ENCODE assay signal across 24 mouse cellular contexts in the genomic region with DNA sequence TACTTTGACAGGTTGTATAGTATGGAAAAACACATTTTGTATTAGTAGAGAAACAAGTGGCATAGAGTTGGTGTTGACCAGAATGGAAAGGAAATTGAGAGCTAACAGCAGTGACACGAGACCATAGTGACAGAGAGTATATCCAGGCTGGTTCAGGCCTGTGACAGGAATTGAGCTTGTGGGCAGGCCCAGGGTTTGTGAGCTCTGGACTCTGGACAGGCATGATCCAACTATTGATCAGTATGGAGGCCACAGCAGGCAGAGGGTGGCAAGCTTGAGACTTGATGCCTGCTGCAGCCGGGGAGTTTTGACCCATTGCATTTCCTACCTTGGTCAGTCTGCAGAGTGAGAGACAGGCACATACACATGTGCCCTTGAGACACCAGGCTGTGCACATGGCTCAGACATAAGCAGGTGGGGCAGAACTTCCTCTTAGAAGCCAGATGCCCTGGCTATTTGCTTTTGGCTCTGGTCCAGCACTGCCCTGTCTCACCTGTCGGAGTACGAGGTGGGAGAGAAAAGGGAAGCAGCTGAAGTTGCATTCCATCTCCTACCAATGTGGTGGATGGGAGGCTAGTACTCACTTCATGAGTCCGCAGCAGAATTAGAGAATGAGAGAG.
DNase-seq lines count a peak whose midpoint lies in the region; ATAC-seq lines count a peak whose summit lies in the region.
"Had no signal": no experiment of that assay in that cellular context is flagged by ENCODE, and none has a peak within 500 bp of the region (broad histone marks: within the 10 kb centered on the region; RNA-seq: fewer than 3 reads in every experiment).

No protein-coding gene starts in this region.

- peak; percentile 4 for DNase-seq in left cerebral cortex, postnatal 4 days
- DNase-seq in left cerebral cortex, adult 9 months (ENCODE audit: low spot score in 2 of 2) = no peak
- DNase-seq in hindbrain, embryonic 10.5 days (ENCODE audit: low spot score) = no peak
- DNase-seq in forebrain, embryonic 10.5 days (ENCODE audit: extremely low spot score, low spot score) = no peak
- DNase-seq: adrenal gland, postnatal 25 days; B cell, adult 2 months; cerebellum, adult 18-20 months; gastrocnemius, postnatal 14 days; heart, postnatal 14 days; kidney, postnatal 25 days; lung, adult 2 months; lung, postnatal 10 days; thymus, postnatal 25 days had no signal

- H3K36me3 ChIP-seq in intestine, embryonic 15.5 days = no peaks in the 10 kb centered on the region
- no peaks in the 10 kb centered on the region for H3K36me3 ChIP-seq in intestine, embryonic 16.5 days (ENCODE audit: control insufficient read depth, insufficient read depth, low read length)
- no peaks in the 10 kb centered on the region for H3K36me3 ChIP-seq in stomach, embryonic 15.5 days
- H3K36me3 ChIP-seq in hindbrain, embryonic 10.5 days = no peaks in the 10 kb centered on the region
- no peaks in the 10 kb centered on the region for H3K36me3 ChIP-seq in forebrain, embryonic 10.5 days (replicated peaks)
- H3K36me3 ChIP-seq: forebrain, embryonic 12.5 days; limb, embryonic 10.5 days; limb, embryonic 15.5 days; midbrain, embryonic 13.5 days had no signal

- WGBS in intestine, embryonic 15.5 days = 74% methylated on average over 5 of the region's 5 CpGs
- WGBS in intestine, embryonic 16.5 days = 69% methylated on average over 5 of the region's 5 CpGs
- 71% methylated on average over 5 of the region's 5 CpGs for WGBS in stomach, embryonic 15.5 days
- 82% methylated on average over 5 of the region's 5 CpGs for WGBS in hindbrain, embryonic 10.5 days
- 92% methylated on average over 5 of the region's 5 CpGs for WGBS in forebrain, embryonic 10.5 days

- no peaks in the 10 kb centered on the region for H3K9me3 ChIP-seq in intestine, embryonic 15.5 days
- no peaks in the 10 kb centered on the region for H3K9me3 ChIP-seq in intestine, embryonic 16.5 days (ENCODE audit: control insufficient read depth, low read length)
- H3K9me3 ChIP-seq in stomach, embryonic 15.5 days = no peaks in the 10 kb centered on the region
- no peaks in the 10 kb centered on the region for H3K9me3 ChIP-seq in hindbrain, embryonic 10.5 days
- H3K9me3 ChIP-seq in forebrain, embryonic 10.5 days = no peaks in the 10 kb centered on the region
- H3K9me3 ChIP-seq: forebrain, embryonic 12.5 days; limb, embryonic 10.5 days; limb, embryonic 15.5 days; midbrain, embryonic 13.5 days had no signal

- no peak overlapping the region for H3K27ac ChIP-seq in intestine, embryonic 15.5 days
- H3K27ac ChIP-seq in intestine, embryonic 16.5 days (ENCODE audit: low read length) = no peak overlapping the region
- no peak overlapping the region for H3K27ac ChIP-seq in stomach, embryonic 15.5 days
- no peak overlapping the region for H3K27ac ChIP-seq in hindbrain, embryonic 10.5 days
- H3K27ac ChIP-seq in forebrain, embryonic 10.5 days = no peak overlapping the region
- H3K27ac ChIP-seq: forebrain, embryonic 12.5 days; layer of hippocampus, adult 2 months; limb, embryonic 10.5 days; limb, embryonic 15.5 days; macrophage; midbrain, embryonic 13.5 days had no signal

- H3K4me1 ChIP-seq in intestine, embryonic 15.5 days (replicated peaks) = no peaks in the 10 kb centered on the region
- H3K4me1 ChIP-seq in intestine, embryonic 16.5 days (ENCODE audit: control insufficient read depth, insufficient read depth, low read length) = no peaks in the 10 kb centered on the region
- no peaks in the 10 kb centered on the region for H3K4me1 ChIP-seq in stomach, embryonic 15.5 days
- H3K4me1 ChIP-seq in hindbrain, embryonic 10.5 days (replicated peaks) = no peaks in the 10 kb centered on the region
- H3K4me1 ChIP-seq in forebrain, embryonic 10.5 days = no peaks in the 10 kb centered on the region
- H3K4me1 ChIP-seq: forebrain, embryonic 12.5 days; limb, embryonic 10.5 days; limb, embryonic 15.5 days; midbrain, embryonic 13.5 days had no signal

- peak; percentile 67 for ATAC-seq in intestine, embryonic 15.5 days
- ATAC-seq in intestine, embryonic 16.5 days = peak; percentile 74
- peak; percentile 27; the same call in 1 of the 2 replicates for ATAC-seq in stomach, embryonic 15.5 days (ENCODE audit: insufficient read depth, low FRiP score, low read depth)
- ATAC-seq: hindbrain, embryonic 16.5 days had no signal

- no peak overlapping the region for H3K4me3 ChIP-seq in intestine, embryonic 15.5 days (replicated peaks)
- H3K4me3 ChIP-seq in intestine, embryonic 16.5 days (ENCODE audit: low read length) = no peak overlapping the region
- no peak overlapping the region for H3K4me3 ChIP-seq in stomach, embryonic 15.5 days (replicated peaks)
- no peak overlapping the region for H3K4me3 ChIP-seq in hindbrain, embryonic 10.5 days
- no peak overlapping the region for H3K4me3 ChIP-seq in forebrain, embryonic 10.5 days
- H3K4me3 ChIP-seq: erythroblast, embryonic 14.5 days; forebrain, embryonic 12.5 days; layer of hippocampus, adult 2 months; limb, embryonic 10.5 days; limb, embryonic 15.5 days; midbrain, embryonic 13.5 days had no signal

- H3K27me3 ChIP-seq in intestine, embryonic 15.5 days (replicated peaks) = no peaks in the 10 kb centered on the region
- H3K27me3 ChIP-seq in intestine, embryonic 16.5 days (replicated peaks; ENCODE audit: control insufficient read depth, insufficient read depth, low read length) = no peaks in the 10 kb centered on the region
- H3K27me3 ChIP-seq in stomach, embryonic 15.5 days (replicated peaks) = no peaks in the 10 kb centered on the region
- no peaks in the 10 kb centered on the region for H3K27me3 ChIP-seq in hindbrain, embryonic 10.5 days (ENCODE audit: insufficient read depth, poor library complexity, severe bottlenecking)
- H3K27me3 ChIP-seq in forebrain, embryonic 10.5 days (ENCODE audit: poor library complexity, severe bottlenecking) = no peaks in the 10 kb centered on the region
- H3K27me3 ChIP-seq: forebrain, embryonic 12.5 days; limb, embryonic 15.5 days; midbrain, embryonic 13.5 days had no signal

- H3K9ac ChIP-seq in intestine, embryonic 15.5 days = no peak overlapping the region
- no peak overlapping the region for H3K9ac ChIP-seq in intestine, embryonic 16.5 days (ENCODE audit: low read depth, low read length)
- H3K9ac ChIP-seq in stomach, embryonic 15.5 days = no peak overlapping the region
- H3K9ac ChIP-seq: forebrain, embryonic 12.5 days; limb, embryonic 15.5 days; midbrain, embryonic 13.5 days had no signal

- intact Hi-C loops in left cerebral cortex, postnatal 4 days (cut with DNase I) = no loop called here

- no peak overlapping the region for H3K4me2 ChIP-seq in intestine, embryonic 15.5 days (replicated peaks)
- H3K4me2 ChIP-seq in intestine, embryonic 16.5 days (ENCODE audit: low read depth, low read length) = no peak overlapping the region
- no peak overlapping the region for H3K4me2 ChIP-seq in stomach, embryonic 15.5 days
- H3K4me2 ChIP-seq: forebrain, embryonic 12.5 days; limb, embryonic 15.5 days; midbrain, embryonic 13.5 days had no signal
